Mouse (Mus musculus) natural killer cell, adult 2 months (primary cell): Measurements from ENCODE around the gene Cask.
A peak's percentile ranks its signal among the peaks of the same experiment; 100 is the strongest.

ENCODE experiments used
- DNase-seq, 2 experiments: peaks; one replicate each; pipeline ENCODE4 v3.0.0; 2022; ENCODE audit warnings: low spot score in 2 of 2

The Cask gene

DNA sequence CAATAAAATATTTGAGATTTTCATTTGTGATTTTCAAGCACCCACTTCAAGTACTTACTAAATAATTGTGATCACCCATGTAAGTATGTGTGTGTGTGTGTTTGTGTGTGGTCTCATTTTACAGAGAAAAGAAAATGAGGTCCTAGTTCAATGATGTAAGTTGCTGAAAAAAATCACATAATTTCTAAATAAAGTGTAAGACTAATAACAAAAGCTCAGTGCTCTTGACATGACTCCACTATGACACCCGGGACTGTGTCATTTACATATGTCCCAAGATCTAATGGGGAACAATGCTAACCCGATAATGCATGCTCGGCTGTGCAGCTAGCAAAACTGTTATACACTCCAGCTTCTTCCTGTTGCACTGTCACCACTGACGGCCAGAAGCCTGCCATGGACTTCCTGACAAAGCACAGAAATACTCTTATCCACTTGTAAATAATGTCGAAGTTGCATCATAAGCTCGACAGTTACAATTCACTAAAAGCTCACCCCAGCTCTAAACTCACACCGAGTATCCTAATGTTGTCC lies 130.8 kb downstream of the Cask start:
- no peak for DNase-seq

DNA sequence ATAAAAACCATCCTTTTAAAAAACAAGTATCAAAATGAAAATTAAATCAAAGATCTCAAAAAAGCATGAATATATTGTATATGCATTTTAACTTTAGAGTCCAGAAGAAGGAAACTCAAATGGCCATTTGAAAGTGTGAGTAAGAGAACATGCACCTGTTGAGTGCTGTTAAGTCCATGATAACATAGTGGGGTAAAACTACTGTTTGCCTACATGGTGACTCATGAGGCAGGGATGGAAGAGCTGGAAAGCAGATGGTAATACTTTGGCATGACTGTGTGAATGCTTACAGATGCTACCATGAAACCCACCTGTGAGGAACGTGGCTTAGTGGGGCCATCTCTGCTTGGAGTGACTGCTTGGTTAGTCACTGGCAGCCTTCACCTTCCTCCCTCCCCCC lies 132.9 kb downstream of the Cask start:
- no peak for DNase-seq

DNA sequence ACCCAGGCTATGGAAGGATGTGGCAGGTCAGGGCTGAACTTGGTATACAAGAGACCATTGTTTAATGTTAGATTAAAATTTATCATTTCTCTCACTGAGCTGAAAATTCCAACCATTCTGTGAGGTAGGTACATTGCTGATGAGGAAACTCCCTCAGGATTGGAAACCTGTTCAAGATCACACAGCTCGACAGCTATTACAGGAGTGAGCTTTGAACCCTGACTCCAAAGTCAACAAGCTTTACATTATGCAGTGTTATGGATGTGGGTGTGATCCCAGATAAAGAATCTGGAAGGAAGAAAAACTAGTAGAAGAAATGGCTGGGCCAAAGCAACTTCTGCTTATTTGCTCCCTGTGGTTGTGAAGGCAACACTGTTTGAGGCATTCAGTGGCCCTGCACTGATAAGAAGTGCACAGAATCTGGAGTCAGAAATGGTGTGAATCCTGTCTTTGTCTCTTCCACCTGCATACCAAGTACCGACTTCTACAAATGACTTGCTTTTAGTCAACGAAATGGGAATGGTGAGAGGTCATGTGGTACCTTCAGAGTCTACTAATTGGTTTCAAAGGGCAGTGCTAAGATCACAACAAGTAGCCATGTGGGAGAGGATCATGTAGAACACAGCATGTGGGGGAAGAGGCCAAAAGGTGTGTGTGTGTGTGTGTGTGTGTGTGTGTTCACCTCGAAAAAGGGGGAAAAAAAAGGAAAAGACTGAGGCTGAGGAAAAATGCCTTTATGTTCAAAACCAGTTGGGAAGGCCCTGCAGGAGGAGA lies 134.2 kb downstream of the Cask start:
- no peak for DNase-seq

DNA sequence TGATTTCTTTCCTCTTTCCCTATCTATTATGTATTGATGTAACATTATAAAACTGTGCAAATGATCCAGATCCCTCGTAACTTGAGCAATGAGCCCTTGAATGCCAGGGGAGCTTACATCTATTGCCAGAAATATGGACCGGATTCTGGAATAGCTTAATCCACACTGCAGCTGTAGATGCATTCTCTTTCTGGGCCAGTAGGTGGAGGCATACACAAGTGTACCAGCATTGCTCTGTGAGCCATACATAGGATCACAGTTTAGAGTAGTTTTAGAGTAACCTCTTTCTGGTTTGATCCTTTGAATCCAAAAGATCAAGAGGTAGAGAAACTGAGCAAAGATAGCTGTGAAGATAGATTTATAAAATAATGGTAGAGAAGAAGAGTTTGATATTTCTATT lies 141.0 kb downstream of the Cask start:
- no peak for DNase-seq

DNA sequence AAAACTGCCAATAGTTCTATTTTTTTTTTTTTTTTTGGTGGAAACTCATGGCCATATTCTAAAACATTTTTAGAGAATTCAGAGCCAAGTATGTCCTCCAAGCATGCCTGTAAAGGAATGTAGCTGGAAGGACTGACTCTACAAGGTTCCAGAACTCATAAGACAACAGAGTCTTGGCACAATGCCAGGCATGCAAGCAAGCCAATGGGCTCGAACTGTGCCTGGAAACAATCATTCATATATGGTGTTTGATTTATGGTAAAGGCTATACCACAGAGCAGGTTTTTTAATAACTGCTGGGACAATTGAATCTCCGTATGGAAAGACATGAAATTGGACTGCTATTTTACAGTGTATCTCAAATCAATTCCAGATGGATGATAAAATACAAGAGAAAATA lies 146.1 kb downstream of the Cask start:
- DNase-seq = no peak

DNA sequence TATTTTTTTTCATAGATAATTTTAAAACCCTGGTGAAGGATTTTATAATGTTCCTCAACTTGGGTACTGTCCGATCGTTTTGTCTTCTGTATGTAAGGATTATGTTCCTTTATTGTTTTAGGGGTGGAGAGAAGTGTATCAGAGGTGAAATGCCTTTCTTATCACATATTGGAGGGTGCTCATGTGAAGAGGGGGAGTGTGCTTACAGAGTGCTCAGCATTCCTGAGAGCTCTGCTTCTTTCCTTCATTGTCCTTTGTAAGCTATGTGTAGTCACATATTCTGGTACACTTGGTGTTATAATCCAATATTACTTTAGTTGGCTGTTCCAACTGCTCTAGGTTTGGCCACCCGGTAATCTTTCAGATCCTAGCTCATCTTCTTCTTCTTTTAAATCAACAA lies 150.5 kb downstream of the Cask start:
- DNase-seq = no peak

DNA sequence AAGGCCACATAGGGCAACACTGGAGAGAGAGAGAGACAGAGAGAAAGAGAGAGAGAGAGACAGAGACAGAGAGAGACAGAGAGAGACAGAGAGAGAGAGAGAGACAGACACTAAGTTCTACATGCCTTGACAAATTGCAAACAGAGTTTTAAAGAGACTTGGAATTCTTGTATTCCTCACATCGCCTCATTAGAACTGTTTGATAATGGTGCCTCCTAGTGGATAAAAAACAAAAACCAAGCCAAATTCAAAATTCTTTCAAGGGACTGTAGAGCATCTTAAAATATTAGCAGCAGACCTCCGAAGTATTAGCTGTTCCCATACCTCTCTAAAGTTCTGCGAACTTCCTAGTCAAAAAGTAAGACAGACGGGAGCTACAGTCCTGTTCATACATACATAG lies 159.3 kb downstream of the Cask start:
- DNase-seq = no peak

DNA sequence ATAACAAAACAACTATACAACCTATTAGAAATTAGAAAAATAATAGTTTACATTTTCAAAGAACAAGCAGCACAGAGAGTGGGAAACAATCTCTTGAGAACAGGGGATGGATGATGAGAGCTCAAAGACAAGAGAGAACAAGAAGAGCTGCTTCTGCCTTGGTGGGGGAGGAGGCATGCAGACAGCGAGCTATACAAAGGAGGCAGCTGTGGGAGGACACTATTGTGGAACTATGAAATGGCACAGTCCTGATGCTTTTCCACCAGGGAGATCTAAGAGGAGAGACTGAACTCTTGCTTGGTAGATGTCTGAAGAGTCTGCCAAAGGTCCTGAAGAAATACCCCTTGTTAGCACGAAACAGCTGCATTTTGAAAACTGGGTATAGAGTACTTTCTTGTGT lies 162.8 kb downstream of the Cask start:
- DNase-seq = no peak

DNA sequence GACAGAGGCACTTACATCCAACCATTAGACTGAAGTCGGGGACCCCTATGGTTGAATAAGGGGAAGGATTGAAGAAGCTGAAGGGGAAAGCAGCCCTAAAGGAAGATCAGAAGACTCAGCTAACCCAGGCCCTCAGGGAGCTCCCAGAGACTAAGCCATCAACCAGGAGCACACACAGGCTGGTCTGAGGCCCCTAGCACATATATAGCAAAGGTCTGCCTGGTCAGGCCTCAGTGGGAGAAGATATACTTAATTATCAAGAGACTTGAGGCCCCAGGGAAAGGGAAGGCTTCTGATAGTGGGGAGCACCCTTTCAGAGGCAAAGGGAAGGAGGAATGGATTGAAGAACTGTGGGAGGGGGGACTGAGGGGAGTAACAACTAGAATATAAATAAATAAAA lies 164.6 kb downstream of the Cask start:
- DNase-seq = no peak

DNA sequence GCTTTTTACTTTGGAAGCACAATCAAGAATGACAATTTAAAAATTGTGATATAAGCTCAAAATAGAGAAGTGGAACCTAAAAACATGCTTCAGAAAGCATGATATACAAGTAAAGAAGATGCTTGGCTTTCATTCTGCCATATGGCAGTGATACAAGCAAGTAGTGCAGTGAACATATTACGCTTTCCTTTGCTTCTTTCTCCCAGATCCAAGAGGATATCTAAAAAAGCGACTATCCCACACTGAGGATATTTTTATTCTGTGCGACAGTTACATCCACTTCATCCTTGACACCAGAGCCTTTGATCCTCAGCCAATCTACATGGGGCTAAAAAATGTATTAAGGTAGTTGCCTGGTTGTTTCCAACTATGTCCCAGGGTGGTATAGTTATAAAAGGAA lies 169.4 kb downstream of the Cask start:
- DNase-seq = no peak

DNA sequence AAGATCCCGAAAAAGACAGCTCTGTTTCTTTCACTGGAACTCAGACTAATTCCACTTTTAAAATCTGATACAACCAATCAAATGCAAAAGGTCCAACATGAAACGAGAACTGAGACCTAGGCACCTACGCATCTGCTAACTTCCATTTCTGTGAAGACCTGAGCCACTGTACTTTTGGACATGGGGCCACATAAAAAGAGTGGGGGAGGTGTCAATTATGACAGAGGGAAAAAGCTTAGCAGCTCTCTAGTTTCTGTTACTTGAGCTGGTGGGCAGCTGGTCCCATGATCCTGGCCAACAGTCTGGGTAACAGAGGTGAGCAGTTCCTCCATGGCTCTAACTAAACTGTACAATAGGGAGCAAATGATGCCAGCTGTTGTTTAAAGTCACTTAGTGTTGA lies 178.2 kb downstream of the Cask start:
- no peak for DNase-seq

DNA sequence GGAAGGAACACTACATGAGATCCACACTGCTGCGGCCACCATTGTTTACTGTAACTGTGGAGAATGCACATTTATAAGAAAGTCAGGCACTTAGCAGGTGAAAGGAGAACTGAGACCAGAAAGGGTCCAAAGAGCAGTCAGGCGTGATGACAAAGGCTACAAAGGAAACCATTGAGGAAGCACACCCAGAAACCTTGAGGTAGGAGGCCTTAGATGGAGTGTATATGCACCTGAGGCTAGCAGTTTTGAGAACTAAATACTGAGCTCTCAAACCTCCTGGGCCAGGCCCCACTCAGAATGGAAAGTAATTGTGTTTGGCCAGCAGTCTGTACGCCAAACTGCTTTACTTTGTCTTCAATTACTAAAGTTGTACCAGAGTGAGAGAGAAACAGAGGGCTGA lies 180.8 kb downstream of the Cask start:
- peak in 1 of 2 experiments; percentile 43 for DNase-seq

DNA sequence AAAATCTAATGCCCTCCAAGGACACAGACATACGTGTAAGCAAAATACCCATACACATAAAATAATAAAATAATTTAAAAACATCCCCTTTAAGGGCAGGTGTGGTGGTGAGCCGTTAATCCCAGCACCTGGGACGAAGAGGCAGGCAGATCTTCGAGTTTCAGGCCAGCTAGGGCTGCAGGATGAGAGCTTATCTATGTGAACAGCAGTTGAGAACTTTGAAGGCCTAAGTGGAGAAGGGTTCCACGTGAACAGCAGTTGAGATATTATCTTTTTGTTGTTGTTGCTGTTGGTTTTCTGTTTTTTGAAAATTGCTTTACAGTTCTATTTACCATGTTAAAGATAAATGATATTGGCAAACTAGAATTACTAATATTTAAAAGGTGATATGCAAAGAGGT lies 182.3 kb downstream of the Cask start:
- no peak for DNase-seq

DNA sequence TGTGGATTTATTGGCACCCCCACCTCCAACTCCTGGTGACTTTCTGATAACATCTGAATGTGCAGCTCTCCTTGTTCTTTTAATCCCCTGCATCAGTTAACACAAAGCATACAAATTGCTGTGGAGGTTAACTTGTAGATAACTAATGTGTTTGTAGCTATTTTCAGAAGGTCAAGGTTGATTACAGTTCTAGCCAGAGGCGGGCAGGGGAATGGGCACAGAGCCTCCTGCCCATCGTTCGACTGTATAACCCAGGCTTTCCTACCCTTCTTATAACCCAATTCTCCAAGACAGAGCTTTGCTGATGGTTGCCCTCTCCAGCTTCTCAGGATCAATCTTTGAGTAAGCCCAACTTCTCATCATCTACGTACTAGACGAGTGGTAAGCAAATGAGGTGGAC lies 190.1 kb downstream of the Cask start, which contains the start of gene Gpr82:
Gene Gpr82, plus strand, starts transcription at position 301 of the 400 bp plus-strand sequence.
- DNase-seq = no peak

DNA sequence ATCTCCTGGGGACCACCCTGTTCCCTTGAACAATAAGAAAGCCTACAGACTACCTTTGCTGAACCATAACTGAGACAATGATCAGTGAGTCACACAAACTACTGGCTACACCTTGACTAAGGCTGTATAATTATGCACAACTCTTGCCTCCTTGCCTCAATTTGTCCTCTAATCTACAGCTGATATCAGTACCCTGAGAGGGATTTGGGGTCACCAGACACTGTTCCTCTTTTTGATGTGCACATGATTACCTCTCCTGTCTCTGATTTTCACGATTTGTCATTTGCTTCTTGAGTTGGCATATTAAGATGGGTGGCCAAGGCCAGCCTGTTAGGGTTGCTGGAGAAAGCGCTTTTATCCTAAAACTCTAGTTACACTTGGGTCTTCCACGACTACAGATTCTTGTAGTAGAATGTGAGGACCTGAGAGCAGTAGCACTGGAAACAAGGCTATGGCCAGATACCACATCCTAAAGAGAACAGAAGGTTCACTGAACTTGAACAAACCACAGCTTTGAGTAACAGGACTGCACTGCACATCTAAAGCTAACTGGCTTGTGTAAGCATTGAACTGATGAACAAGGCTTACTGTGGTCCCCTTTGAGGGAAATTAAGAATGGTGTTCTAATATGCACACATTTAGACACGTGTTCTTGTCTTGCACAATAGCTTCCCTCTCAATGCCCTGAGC lies 191.8 kb downstream of the Cask start:
- DNase-seq = peak in 1 of 2 experiments; percentile 16

DNA sequence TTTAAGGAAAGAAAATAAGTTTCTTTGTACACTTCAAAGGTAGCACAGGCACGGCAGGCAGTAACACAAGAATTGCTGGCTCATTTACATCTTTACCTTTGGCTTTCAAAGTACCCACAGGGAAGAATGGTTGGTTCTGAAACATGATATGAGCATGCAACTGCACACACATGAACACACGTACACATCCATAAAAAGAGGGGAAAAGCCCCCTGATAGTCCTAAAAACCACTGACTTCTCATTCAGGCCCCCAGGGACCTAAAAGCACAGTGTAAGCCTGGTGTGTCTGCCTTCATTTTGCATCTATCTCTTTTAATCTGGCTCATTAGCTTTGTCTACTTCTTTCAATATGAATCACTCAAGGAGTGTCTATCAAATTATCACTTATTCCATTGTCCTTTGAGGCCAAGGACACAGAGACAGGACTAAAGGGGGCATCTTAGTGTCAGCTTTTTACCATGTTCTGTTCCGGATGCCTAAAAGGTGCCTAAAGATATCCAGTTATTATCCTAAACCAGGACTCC lies 192.5 kb downstream of the Cask start:
- no peak for DNase-seq

DNA sequence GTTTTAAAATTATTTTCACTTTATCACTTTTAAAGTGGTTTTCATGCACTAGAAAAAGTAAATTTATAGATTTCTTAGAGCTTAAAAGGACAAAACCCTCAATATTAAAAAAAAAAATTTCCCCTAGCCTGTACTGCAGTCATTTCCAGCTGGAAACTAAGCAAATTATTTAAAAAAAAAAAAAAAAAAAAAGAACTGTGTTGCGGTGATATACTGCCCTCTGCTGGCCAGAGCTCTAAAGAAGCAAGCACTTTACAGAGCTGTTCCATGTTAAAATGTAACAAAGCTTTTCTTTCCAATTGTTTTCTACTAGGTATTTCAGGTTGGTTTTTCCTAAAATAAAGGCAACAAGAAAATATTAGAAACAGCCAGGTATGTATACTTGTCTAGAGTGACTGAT lies 194.4 kb downstream of the Cask start:
- peak in 1 of 2 experiments; percentile 50 for DNase-seq

DNA sequence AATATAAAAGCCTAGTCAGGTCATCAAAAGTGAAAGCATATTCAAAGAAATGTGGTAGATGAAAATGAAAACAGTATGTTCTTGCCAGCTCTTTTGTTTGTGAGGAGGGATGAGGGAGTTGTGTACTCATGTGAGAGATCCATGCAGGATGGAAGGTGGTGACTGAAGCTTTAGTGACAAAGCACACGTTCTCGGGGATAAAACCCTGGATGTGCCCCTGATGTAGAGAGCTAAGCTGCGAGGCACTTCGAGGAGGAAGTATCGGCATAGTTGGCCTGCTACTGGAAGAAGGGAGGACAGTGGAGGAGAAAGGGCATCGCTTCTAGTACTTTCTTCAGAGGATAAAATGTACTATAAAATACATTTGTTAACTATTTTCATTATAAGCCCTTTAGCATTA lies 195.3 kb downstream of the Cask start:
- no peak for DNase-seq

DNA sequence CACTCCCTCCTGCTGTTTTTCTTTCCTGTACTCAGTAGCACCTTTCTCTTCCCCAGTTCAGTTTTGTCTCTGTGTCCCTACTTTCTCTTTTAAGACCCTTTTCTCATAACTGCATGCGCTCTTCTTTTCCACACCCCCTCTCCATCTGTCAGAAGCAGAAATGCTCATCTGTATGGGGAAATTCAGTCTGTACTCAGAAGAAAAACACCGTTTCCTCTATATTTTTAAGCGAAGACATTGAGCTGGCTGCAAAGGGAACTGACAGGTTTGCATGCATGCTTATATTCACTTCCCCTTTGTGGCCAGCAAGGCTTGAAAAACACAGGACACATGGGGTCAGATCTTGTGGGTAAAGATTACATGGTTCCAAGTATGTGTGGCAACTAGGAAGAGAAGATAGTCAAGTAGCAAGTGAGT lies 196.2 kb downstream of the Cask start:
- peak; percentile 10 to 46 for DNase-seq

DNA sequence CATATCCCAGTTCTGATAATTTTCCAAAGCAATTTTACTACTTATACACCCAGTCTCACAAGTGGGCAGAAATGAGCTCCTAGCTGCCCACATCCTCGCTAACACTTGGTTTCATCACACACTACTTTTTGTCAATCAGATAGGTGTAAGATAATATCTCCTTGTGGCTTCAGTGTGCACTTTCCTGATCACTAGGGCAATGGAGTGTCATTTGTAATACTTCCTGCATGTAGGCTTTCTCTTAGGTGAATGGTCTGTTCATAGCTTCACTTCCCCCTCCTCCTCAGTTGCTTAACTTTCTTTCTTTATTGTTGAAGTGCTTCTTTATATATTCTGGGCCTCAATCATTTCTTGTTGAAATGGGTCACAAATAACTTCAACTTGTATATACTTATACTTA lies 198.9 kb downstream of the Cask start:
- peak; percentile 8 to 42 for DNase-seq

DNA sequence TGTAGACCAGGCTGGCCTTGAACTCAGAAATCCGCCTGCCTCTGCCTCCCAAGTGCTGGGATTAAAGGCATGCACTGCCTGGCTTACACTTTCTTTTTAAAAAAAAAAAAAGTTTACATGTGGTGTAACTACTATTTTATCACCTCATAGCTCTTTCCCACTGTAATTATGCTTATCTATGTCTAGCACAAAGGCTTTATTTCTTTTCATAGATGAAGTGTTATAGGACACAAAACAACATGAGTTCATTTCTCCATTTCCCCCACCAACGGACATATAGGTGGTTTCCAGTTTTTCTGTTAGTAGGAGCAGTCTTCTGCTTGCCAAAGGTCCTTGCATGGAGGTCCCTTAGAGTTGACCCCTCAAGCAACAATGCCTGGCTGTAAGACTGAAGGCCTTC lies 199.3 kb downstream of the Cask start:
- DNase-seq = no peak

DNA sequence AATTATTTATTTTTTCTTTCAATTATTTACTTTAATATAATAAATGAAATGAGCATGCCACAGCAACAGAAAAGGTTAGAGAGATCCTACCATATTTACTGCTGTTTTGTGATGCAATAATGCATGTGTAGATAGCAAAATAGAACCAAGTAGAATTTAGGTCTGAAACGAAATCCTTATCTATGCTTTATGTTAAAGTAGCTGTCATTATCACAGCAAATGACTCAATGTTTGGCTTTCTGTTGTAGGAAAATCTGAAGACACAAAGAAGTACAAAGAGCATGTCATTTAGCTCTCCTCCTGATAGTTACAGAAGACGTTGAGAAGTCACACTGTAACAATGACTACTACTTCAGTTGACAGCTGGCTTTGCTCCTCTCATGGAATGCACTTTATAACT lies 212.3 kb downstream of the Cask start:
- no peak for DNase-seq

DNA sequence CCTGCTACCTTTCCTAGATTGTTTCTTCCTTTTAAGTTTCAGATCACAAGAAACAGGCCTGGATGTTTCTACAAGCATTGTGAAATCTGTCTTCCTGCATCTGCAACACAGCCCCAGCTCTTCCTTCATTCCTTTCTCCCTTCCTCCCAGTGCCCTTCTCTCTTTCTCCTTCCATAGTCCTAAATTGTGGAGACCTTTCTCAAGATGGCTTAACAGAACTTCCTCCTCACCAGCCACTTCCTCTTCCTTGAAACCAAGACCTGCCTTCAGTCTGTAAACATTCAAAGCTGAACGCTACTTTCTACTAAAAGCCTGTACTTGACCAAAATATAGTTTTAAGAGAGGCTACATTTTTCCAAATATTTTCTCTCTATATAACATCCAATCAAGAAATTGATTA lies 214.8 kb downstream of the Cask start:
- DNase-seq = no peak
